Mouse (Mus musculus): Measurements from ENCODE around the gene Ptpn3.

DNA sequence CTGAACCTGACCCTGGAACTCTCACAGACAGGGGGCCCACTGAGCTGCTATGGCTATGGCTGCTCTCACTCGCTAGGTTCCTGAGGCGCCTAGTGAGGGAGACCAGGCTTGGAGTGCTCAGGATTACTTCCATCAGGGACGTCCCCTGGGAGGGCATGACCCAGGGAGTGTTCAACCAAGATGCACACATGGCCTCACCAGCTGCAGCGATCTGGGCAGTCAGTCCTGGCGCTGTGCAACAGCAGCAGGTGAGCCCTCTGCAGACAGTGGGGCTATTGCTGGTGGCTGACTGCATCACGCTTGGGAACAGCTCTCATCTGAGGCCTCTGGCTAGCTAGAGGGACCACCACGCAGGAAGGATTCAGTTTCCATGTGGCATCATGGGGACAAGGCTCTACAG lies 63.5 kb downstream of the Ptpn3 start:
- no peak for TF ChIP-seq CTCF (IDR thresholded peaks at IDR 0.05; ENCODE audit: borderline replicate concordance, extremely low read depth, insufficient read depth, insufficient read length)
- TF ChIP-seq POLR2A (IDR thresholded peaks at IDR 0.05; ENCODE audit: borderline replicate concordance, extremely low read depth, insufficient read depth, insufficient read length, poor library complexity, severe bottlenecking), result no peak
